Mouse (Mus musculus) limb, embryonic 10.5 days (tissue): ENCODE measurements around the gene Spen. TPM values are rescaled to one million over a fixed set of nuclear protein-coding genes. Genes with fewer than 3 reads are reported as not detected.

Experiments
- polyA plus RNA-seq: library from polyadenylated mRNA; unstranded; fragments of >200 nt; fragmentation: Nextera tagmentation; extraction: Ambion mirVana; gene quantifications from 2 replicates; pipeline ENCODE4 v1.2.1, GENCODE M21; 2016

The Spen gene
- polyA plus RNA-seq, 1 experiment from 2014 or later, result 11.5 TPM

Other genes starting within 250 kb of the Spen start
- gene Epha2, start 237.4 kb downstream of the Spen start, polyA plus RNA-seq, result 4.6 and 5.6 TPM in 2 replicates
- 0.14 and 0.29 TPM in 2 replicates for gene Fam131c, start 170.4 kb downstream of the Spen start, polyA plus RNA-seq
- 0.13 and 0.19 TPM in 2 replicates for gene Clcnka, start 139.9 kb downstream of the Spen start, polyA plus RNA-seq
- gene Clcnkb, start 122.6 kb downstream of the Spen start, polyA plus RNA-seq, result not detected in 2 replicates
- 0.05 and 0.06 TPM in 2 replicates for gene Hspb7, start 117.8 kb downstream of the Spen start, polyA plus RNA-seq
- gene Srarp, start 102.5 kb downstream of the Spen start, polyA plus RNA-seq, result not detected in 2 replicates
- 60.6 and 66.5 TPM in 2 replicates for gene Zbtb17, start 93.9 kb downstream of the Spen start, polyA plus RNA-seq
- 58.6 and 77.7 TPM in 2 replicates for gene Fblim1, start 67.5 kb upstream of the Spen start, polyA plus RNA-seq
- 1.1 and 1.6 TPM in 2 replicates for gene Tmem82, start 80.0 kb upstream of the Spen start, polyA plus RNA-seq
- gene Slc25a34, start 85.2 kb upstream of the Spen start, polyA plus RNA-seq, result 0.05 TPM in 1 of 2 replicates, not detected in the other
- 5.0 and 5.6 TPM in 2 replicates for gene Plekhm2, start 126.3 kb upstream of the Spen start, polyA plus RNA-seq
- gene Rsc1a1, start 147.0 kb upstream of the Spen start, polyA plus RNA-seq, result 1.3 and 3.0 TPM in 2 replicates
- 33.2 and 33.8 TPM in 2 replicates for gene Ddi2, start 184.8 kb upstream of the Spen start, polyA plus RNA-seq
- gene Agmat, start 208.1 kb upstream of the Spen start, polyA plus RNA-seq, result not detected in 2 replicates